Mouse (Mus musculus) thymus, adult 2 months (tissue): ENCODE results near the gene Cadps2.

Source experiments
- CTCF ChIP-seq: fragments of 200-500 bp; IDR thresholded peaks from 2 replicates; pipeline ENCODE4 v1.5.1; 2012; ENCODE audit warnings: mild to moderate bottlenecking, control low read depth, low read length, moderate library complexity, borderline replicate concordance; ENCODE audit not compliant: control insufficient read depth, poor library complexity, insufficient read depth; ENCODE audit errors: extremely low read depth
- POLR2A ChIP-seq: fragments of 200-500 bp; IDR thresholded peaks from 2 replicates; pipeline ENCODE4 v1.6.1; 2012; ENCODE audit warnings: mild to moderate bottlenecking, low read length, control low read depth, moderate library complexity; ENCODE audit not compliant: control insufficient read depth, poor library complexity, insufficient read depth; ENCODE audit errors: extremely low read depth

GRCm38 (mm10) chr6:23876765-23877408, 37.7 kb upstream of the Cadps2 start:
- TF ChIP-seq CTCF (no peak), POLR2A (no peak)
